Comparison of ENCODE assay signal across 9 mouse cellular contexts in genomic region chr2:29731545-29731944, GRCm38 (mm10). TPM values are rescaled to one million over a fixed set of nuclear protein-coding genes. Genes with fewer than 3 reads are reported as not detected.
A peak's percentile ranks its signal among the peaks of the same experiment; 100 is the strongest.
DNase-seq lines count a peak whose midpoint lies in the region; ATAC-seq and TF ChIP-seq lines count a peak whose summit lies in the region.
"Had no signal": no experiment of that assay in that cellular context is flagged by ENCODE, and none has a peak within 500 bp of the region (broad histone marks: within the 10 kb centered on the region; RNA-seq: fewer than 3 reads in every experiment).

No protein-coding gene starts in this region.

- peak; percentile 85 for ATAC-seq in common myeloid progenitor, adult 5-6 weeks (replicated peaks; ENCODE audit: low read depth, poor library complexity, severe bottlenecking)
- no peak for ATAC-seq in hindbrain, embryonic 12.5 days (ENCODE audit: low FRiP score)

- no peak for TF ChIP-seq POLR2A in heart, adult 2 months (IDR thresholded peaks at IDR 0.05; ENCODE audit: insufficient read depth, low read depth, low read length)
- no peak for TF ChIP-seq POLR2A in MEL (IDR thresholded peaks at IDR 0.05; ENCODE audit: control insufficient read depth in 1 of 2, insufficient read depth in 1 of 2, low read depth in 1 of 2, low read length in 2 of 2, poor library complexity in 1 of 2)
- TF ChIP-seq POLR2A in small intestine, adult 2 months (IDR thresholded peaks at IDR 0.05; ENCODE audit: low read depth, low read length): no peak

- H3K4me3 ChIP-seq in heart, adult 2 months: no peak overlapping the region
- H3K4me3 ChIP-seq in MEL (ENCODE audit: control insufficient read depth in 1 of 2, insufficient read depth in 1 of 2, low read depth in 2 of 2, low read length in 2 of 2): no peak overlapping the region
- H3K4me3 ChIP-seq in small intestine, adult 2 months (ENCODE audit: low read depth, low read length): no peak overlapping the region
- no peak overlapping the region for H3K4me3 ChIP-seq in forebrain, embryonic 10.5 days
- no peak overlapping the region for H3K4me3 ChIP-seq in hindbrain, embryonic 12.5 days

- H3K27ac ChIP-seq in heart, adult 2 months: no peak overlapping the region
- H3K27ac ChIP-seq in MEL (ENCODE audit: control insufficient read depth, low read depth, low read length): no peak overlapping the region
- no peak overlapping the region for H3K27ac ChIP-seq in small intestine, adult 2 months (ENCODE audit: insufficient read depth, low read depth, low read length)
- H3K27ac ChIP-seq in forebrain, embryonic 10.5 days: no peak overlapping the region
- no peak overlapping the region for H3K27ac ChIP-seq in hindbrain, embryonic 12.5 days

- no peaks in the 10 kb centered on the region for H3K27me3 ChIP-seq in heart, adult 2 months (ENCODE audit: control insufficient read depth, insufficient read depth, low read length)
- no peaks in the 10 kb centered on the region for H3K27me3 ChIP-seq in MEL (ENCODE audit: control insufficient read depth in 1 of 2, insufficient read depth in 2 of 2, low read length in 2 of 2)
- no peaks in the 10 kb centered on the region for H3K27me3 ChIP-seq in small intestine, adult 2 months (ENCODE audit: control insufficient read depth, insufficient read depth, low read length)
- H3K27me3 ChIP-seq in forebrain, embryonic 10.5 days (ENCODE audit: poor library complexity, severe bottlenecking): no peaks in the 10 kb centered on the region
- H3K27me3 ChIP-seq in hindbrain, embryonic 12.5 days: no peaks in the 10 kb centered on the region

- no peak overlapping the region for H3K9ac ChIP-seq in heart, adult 2 months (ENCODE audit: low read depth, low read length)
- no peak overlapping the region for H3K9ac ChIP-seq in MEL (ENCODE audit: control insufficient read depth, low read depth, low read length, poor library complexity, severe bottlenecking)
- no peak overlapping the region for H3K9ac ChIP-seq in hindbrain, embryonic 12.5 days

- peak; percentile 43 for TF ChIP-seq RAD21 in MEL (IDR thresholded peaks at IDR 0.05; ENCODE audit: low read depth, low read length)

- no peak overlapping the region for H3K4me2 ChIP-seq in hindbrain, embryonic 12.5 days (replicated peaks)

- peak; percentile 65 for TF ChIP-seq CTCF in heart, adult 2 months (IDR thresholded peaks at IDR 0.05)
- peak; percentile 14 to 54 (median 44); a peak in 4 of 6 replicates for TF ChIP-seq CTCF in MEL (IDR thresholded peaks at IDR 0.05 in 2 of 3, conservative IDR thresholded peaks at IDR 0.05 in 1 of 3; ENCODE audit: control insufficient read depth in 1 of 3, insufficient read depth in 1 of 3, low read depth in 2 of 3, low read length in 3 of 3, poor library complexity in 1 of 3, severe bottlenecking in 1 of 3)
- TF ChIP-seq CTCF in small intestine, adult 2 months (IDR thresholded peaks at IDR 0.05; ENCODE audit: extremely low read depth, insufficient read length, insufficient replicate concordance, low read depth, low read length): peak; percentile 49; the same call in 1 of the 2 replicates

- 56% methylated on average over 3 of the region's 3 CpGs for WGBS in heart, adult 2 months
- 56% methylated on average over 3 of the region's 3 CpGs for WGBS in small intestine, adult 2 months
- WGBS in forebrain, embryonic 10.5 days: 77% methylated on average over 3 of the region's 3 CpGs
- WGBS in hindbrain, embryonic 12.5 days: 80% methylated on average over 3 of the region's 3 CpGs

- DNase-seq in heart, adult 2 months: peak; percentile 45 to 53
- DNase-seq in heart, postnatal 25 days (ENCODE audit: low spot score): no peak
- peak; percentile 37 for DNase-seq in MEL (ENCODE audit: low read depth, low spot score)
- DNase-seq in kidney, postnatal 36 days: peak; percentile 61 to 80
- no peak for DNase-seq in forebrain, embryonic 10.5 days (ENCODE audit: extremely low spot score, low spot score)

- no peaks in the 10 kb centered on the region for H3K4me1 ChIP-seq in heart, adult 2 months (ENCODE audit: control insufficient read depth, insufficient read depth, low read length)
- H3K4me1 ChIP-seq in MEL (ENCODE audit: control insufficient read depth in 1 of 2, insufficient read depth in 2 of 2, low read length in 2 of 2): 0 out of 4 replicates have a peak, but pooled peaks cover 0 to 2% of the 10 kb centered on the region in 2 experiments
- no peaks in the 10 kb centered on the region for H3K4me1 ChIP-seq in small intestine, adult 2 months (ENCODE audit: control insufficient read depth, insufficient read depth, insufficient read length, low read length)
- H3K4me1 ChIP-seq in forebrain, embryonic 10.5 days: no peaks in the 10 kb centered on the region
- H3K4me1 ChIP-seq in hindbrain, embryonic 12.5 days: no peaks in the 10 kb centered on the region

- intact Hi-C loops in heart, adult 2 months (cut with DNase I): loop anchor here (5.0 kb wide), 1 partner anchor 114 kb away; the partner anchor contains the start of gene Rapgef1
- intact Hi-C loops in heart, postnatal 25 days (cut with DNase I): loop anchor here (2.0 kb wide), 1 partner anchor 113 kb away; the partner anchor contains the start of gene Rapgef1

- H3K36me3 ChIP-seq in heart, adult 2 months (ENCODE audit: control insufficient read depth, insufficient read depth, low read length): no peaks in the 10 kb centered on the region
- peaks cover 0 to 2% of the 10 kb centered on the region in 2 experiments; a peak in 1 of 4 replicates for H3K36me3 ChIP-seq in MEL (ENCODE audit: control insufficient read depth in 1 of 2, insufficient read depth in 2 of 2, low read length in 2 of 2)
- peaks cover 31% of the 10 kb centered on the region for H3K36me3 ChIP-seq in small intestine, adult 2 months (ENCODE audit: control insufficient read depth, insufficient read depth, low read length)
- H3K36me3 ChIP-seq in forebrain, embryonic 10.5 days (replicated peaks): peaks cover 97% of the 10 kb centered on the region
- H3K36me3 ChIP-seq in hindbrain, embryonic 12.5 days: peaks cover 93% of the 10 kb centered on the region

- no peak for TF ChIP-seq EP300 in heart, adult 2 months (IDR thresholded peaks at IDR 0.05; ENCODE audit: insufficient read depth, low read depth, low read length)
- TF ChIP-seq EP300 in MEL (IDR thresholded peaks at IDR 0.05; ENCODE audit: low read depth in 1 of 2, low read length in 2 of 2): no peak

- H3K79me2 ChIP-seq in heart, adult 2 months (replicated peaks; ENCODE audit: control insufficient read depth, insufficient read depth, low read length): no peaks in the 10 kb centered on the region
- H3K79me2 ChIP-seq in MEL (ENCODE audit: control insufficient read depth, insufficient read depth, low read length, poor library complexity): no peaks in the 10 kb centered on the region

- H3K9me3 ChIP-seq in MEL (replicated peaks; ENCODE audit: insufficient read depth, low read length): no peaks in the 10 kb centered on the region
- no peaks in the 10 kb centered on the region for H3K9me3 ChIP-seq in forebrain, embryonic 10.5 days
- H3K9me3 ChIP-seq in hindbrain, embryonic 12.5 days (replicated peaks): no peaks in the 10 kb centered on the region

TF ChIP-seq in MEL, 35 proteins besides CTCF, POLR2A, EP300 and RAD21:
- TF ChIP-seq SMC3 (IDR thresholded peaks at IDR 0.05; ENCODE audit: low read depth, low read length): peak; percentile 47
- no peak for TF ChIP-seq USF1 (IDR thresholded peaks at IDR 0.05; ENCODE audit: low read depth, low read length)

RNA-seq across cellular contexts. Expression of gene Gm13420, which starts 19.9 kb away (rescaled TPM):
- total RNA-seq in heart, adult 2 months (2021): not detected
- polyA plus RNA-seq in heart, adult 2 months (2012; rRNA removed): not detected in 2 replicates
- not detected for total RNA-seq in heart, postnatal 25 days (2021)
- not detected in 2 replicates for total RNA-seq in MEL (2012; rRNA removed)
- polyA plus RNA-seq in MEL (2012; ENCODE audit: insufficient read depth in 1 of 2, insufficient read length in 2 of 2, low read depth in 1 of 2, low replicate concordance in 2 of 2, missing spikeins in 1 of 2): under 1 TPM in 1 of 2 experiments, not detected in 1; 0.07 TPM
- not detected in 2 replicates for total RNA-seq in common myeloid progenitor, adult 5-6 weeks (2017)
- 0.81 and 4.0 TPM in 2 replicates for polyA plus RNA-seq in small intestine, adult 2 months (2012; rRNA removed)
- polyA plus RNA-seq in forebrain, embryonic 10.5 days (2016; fragmentation: Nextera tagmentation; extraction: Ambion mirVana): not detected in 2 replicates
- not detected in 2 replicates for polyA plus RNA-seq in hindbrain, embryonic 12.5 days (2016; fragmentation: Nextera tagmentation; extraction: Ambion mirVana)
- polyA plus RNA-seq: limb, embryonic 11.5 days had no signal

RNA-seq across cellular contexts. Expression of gene Gm13547, which starts 27.6 kb away (rescaled TPM):
- total RNA-seq in heart, adult 2 months (2021): not detected
- not detected in 2 replicates for polyA plus RNA-seq in heart, adult 2 months (2012; rRNA removed)
- not detected for total RNA-seq in heart, postnatal 25 days (2021)
- total RNA-seq in MEL (2012; rRNA removed): not detected in 2 replicates
- polyA plus RNA-seq in MEL (2012; ENCODE audit: insufficient read depth in 1 of 2, insufficient read length in 2 of 2, low read depth in 1 of 2, low replicate concordance in 2 of 2, missing spikeins in 1 of 2): under 1 TPM in 1 of 2 experiments, not detected in 1; 0.86 TPM
- total RNA-seq in common myeloid progenitor, adult 5-6 weeks (2017): not detected in 2 replicates
- not detected in 2 replicates for polyA plus RNA-seq in small intestine, adult 2 months (2012; rRNA removed)
- polyA plus RNA-seq in forebrain, embryonic 10.5 days (2016; fragmentation: Nextera tagmentation; extraction: Ambion mirVana): not detected in 2 replicates
- not detected in 2 replicates for polyA plus RNA-seq in hindbrain, embryonic 12.5 days (2016; fragmentation: Nextera tagmentation; extraction: Ambion mirVana)
- polyA plus RNA-seq: limb, embryonic 11.5 days had no signal

RNA-seq across cellular contexts. Expression of gene Coq4, which starts 55.7 kb away (rescaled TPM):
- 10 to 100 TPM; 15.8 to 22.7 TPM for total RNA-seq in heart, adult 2 months (2021)
- 28.6 and 38.6 TPM in 2 replicates for polyA plus RNA-seq in heart, adult 2 months (2012; rRNA removed)
- total RNA-seq in heart, postnatal 25 days (2021): 10 to 100 TPM; 17.2 to 18.3 TPM
- total RNA-seq in MEL (2012; rRNA removed): 23.5 and 25.4 TPM in 2 replicates
- 10 to 100 TPM in 1 of 2 experiments, not detected in 1; 33.2 TPM for polyA plus RNA-seq in MEL (2012; ENCODE audit: insufficient read depth in 1 of 2, insufficient read length in 2 of 2, low read depth in 1 of 2, low replicate concordance in 2 of 2, missing spikeins in 1 of 2)
- total RNA-seq in common myeloid progenitor, adult 5-6 weeks (2017): 7.4 and 10.3 TPM in 2 replicates
- polyA plus RNA-seq in small intestine, adult 2 months (2012; rRNA removed): 83.4 and 95.1 TPM in 2 replicates
- polyA plus RNA-seq in forebrain, embryonic 10.5 days (2016; fragmentation: Nextera tagmentation; extraction: Ambion mirVana): 44.4 and 47.5 TPM in 2 replicates
- 33.1 and 36.8 TPM in 2 replicates for polyA plus RNA-seq in hindbrain, embryonic 12.5 days (2016; fragmentation: Nextera tagmentation; extraction: Ambion mirVana)

RNA-seq across cellular contexts. Expression of gene Trub2, which starts 56.8 kb away (rescaled TPM):
- 10 to 100 TPM; 24.4 to 32.5 TPM for total RNA-seq in heart, adult 2 months (2021)
- 34.0 and 44.3 TPM in 2 replicates for polyA plus RNA-seq in heart, adult 2 months (2012; rRNA removed)
- 10 to 100 TPM; 30.3 to 34.1 TPM for total RNA-seq in heart, postnatal 25 days (2021)
- total RNA-seq in MEL (2012; rRNA removed): 34.8 and 40.9 TPM in 2 replicates
- polyA plus RNA-seq in MEL (2012; ENCODE audit: insufficient read depth in 1 of 2, insufficient read length in 2 of 2, low read depth in 1 of 2, low replicate concordance in 2 of 2, missing spikeins in 1 of 2): 10 to 100 TPM in 1 of 2 experiments, not detected in 1; 44.7 TPM
- 45.7 and 58.0 TPM in 2 replicates for total RNA-seq in common myeloid progenitor, adult 5-6 weeks (2017)
- 20.1 and 29.8 TPM in 2 replicates for polyA plus RNA-seq in small intestine, adult 2 months (2012; rRNA removed)
- polyA plus RNA-seq in forebrain, embryonic 10.5 days (2016; fragmentation: Nextera tagmentation; extraction: Ambion mirVana): 56.3 and 57.6 TPM in 2 replicates
- polyA plus RNA-seq in hindbrain, embryonic 12.5 days (2016; fragmentation: Nextera tagmentation; extraction: Ambion mirVana): 43.1 and 43.3 TPM in 2 replicates

Comparison
In these comparisons a context has a peak if more than half of its experiments do, and no peak if none do; other contexts are left out.
1. DNase-seq: peak in heart, adult 2 months (2 of 2), MEL (single experiment) and kidney, postnatal 36 days (2 of 2); none in heart, postnatal 25 days (single experiment) and forebrain, embryonic 10.5 days (single experiment).
2. Peak in every context shown above with its lines, with median percentiles within 50 percentile points of each other: CTCF ChIP-seq.